Mouse (Mus musculus) T-helper 17 cell (primary cell): ENCODE measurements around the gene Lrch3.
"Not testable (repeated sequence)": the region's sequence is repeated elsewhere in the genome, so short reads cannot be mapped to it uniquely, and the experiment has no call there.

Experiments used
- in situ Hi-C, 2 experiments: fragments of 300-600 bp; cut with MboI, MseI; formaldehyde crosslinking; loops; 1 replicate in 1 of 2; 2 replicates in 1 of 2; pipeline ENCODE4 v1.15.1; 2025; ENCODE audit warnings: high pct_unique_total_duplicates in 2 of 2

Gene Lrch3

GRCm38 (mm10) chr16:32913937-32914881 is at the start of gene Lrch3:
TSS of gene Lrch3 (plus strand) at chr16:32914100.
- in situ Hi-C loops = no loop called here

- in situ Hi-C loops = loop anchor here in 1 of 2 experiments (10.0 kb wide), 1 partner anchor 61 kb away; no protein-coding TSS in a partner anchor
These were observed 48.5 kb upstream of the Lrch3 start for GRCm38 (mm10) chr16:32865401-32865800.

- in situ Hi-C loops = loop anchor here in 1 of 2 experiments (10.0 kb wide), 1 partner anchor 62 kb away; no protein-coding TSS in a partner anchor
These were observed 47.2 kb upstream of the Lrch3 start for GRCm38 (mm10) chr16:32866713-32867112.

GRCm38 (mm10) chr16:32867919-32868552 is 45.9 kb upstream of the Lrch3 start:
- in situ Hi-C loops = loop anchor here in 1 of 2 experiments (10.0 kb wide), 1 partner anchor 63 kb away; no protein-coding TSS in a partner anchor

- in situ Hi-C loops = no loop called here
These were observed 43.7 kb upstream of the Lrch3 start for GRCm38 (mm10) chr16:32870231-32870630.

GRCm38 (mm10) chr16:32873366-32873765 is 40.5 kb upstream of the Lrch3 start:
- in situ Hi-C loops = no loop called here

- in situ Hi-C loops = not testable (repeated sequence)
These were observed 38.6 kb upstream of the Lrch3 start for GRCm38 (mm10) chr16:32875281-32875680.

- in situ Hi-C loops = no loop called here
These were observed 38.1 kb upstream of the Lrch3 start for GRCm38 (mm10) chr16:32875847-32876246.

GRCm38 (mm10) chr16:32876831-32877230 is 37.1 kb upstream of the Lrch3 start:
- in situ Hi-C loops = no loop called here

- in situ Hi-C loops = no loop called here
These were observed 36.4 kb upstream of the Lrch3 start, which contains the start of the genes Fyttd1 and Rubcn for GRCm38 (mm10) chr16:32877343-32878156. TSS of gene Fyttd1 (plus strand) at chr16:32877500. TSS of gene Rubcn (minus strand) at chr16:32877766.

GRCm38 (mm10) chr16:32878157-32878598 is 35.7 kb upstream of the Lrch3 start:
- in situ Hi-C loops = no loop called here

- in situ Hi-C loops = no loop called here
These were observed 34.7 kb upstream of the Lrch3 start for GRCm38 (mm10) chr16:32878972-32879926.

- in situ Hi-C loops = no loop called here
These were observed 32.4 kb upstream of the Lrch3 start for GRCm38 (mm10) chr16:32881538-32881937.

- in situ Hi-C loops = no loop called here
These were observed 25.9 kb upstream of the Lrch3 start for GRCm38 (mm10) chr16:32887996-32888395.

GRCm38 (mm10) chr16:32889881-32890280 is 24.0 kb upstream of the Lrch3 start:
- in situ Hi-C loops = loop anchor here in 1 of 2 experiments (5.0 to 10.0 kb wide), 2 partner anchors 73 to 185 kb away; no protein-coding TSS in a partner anchor

GRCm38 (mm10) chr16:32896126-32896525 is 17.8 kb upstream of the Lrch3 start:
- in situ Hi-C loops = loop anchor here in 1 of 2 experiments (10.0 kb wide), 1 partner anchor 191 kb away; no protein-coding TSS in a partner anchor

- in situ Hi-C loops = no loop called here
These were observed 12.4 kb upstream of the Lrch3 start for GRCm38 (mm10) chr16:32901360-32902050.

- in situ Hi-C loops = no loop called here
These were observed 11.9 kb upstream of the Lrch3 start for GRCm38 (mm10) chr16:32902051-32902428.

GRCm38 (mm10) chr16:32906186-32906585 is 7.7 kb upstream of the Lrch3 start:
- in situ Hi-C loops = no loop called here
